Mouse (Mus musculus): ENCODE measurements around the gene Hhip.

DNA sequence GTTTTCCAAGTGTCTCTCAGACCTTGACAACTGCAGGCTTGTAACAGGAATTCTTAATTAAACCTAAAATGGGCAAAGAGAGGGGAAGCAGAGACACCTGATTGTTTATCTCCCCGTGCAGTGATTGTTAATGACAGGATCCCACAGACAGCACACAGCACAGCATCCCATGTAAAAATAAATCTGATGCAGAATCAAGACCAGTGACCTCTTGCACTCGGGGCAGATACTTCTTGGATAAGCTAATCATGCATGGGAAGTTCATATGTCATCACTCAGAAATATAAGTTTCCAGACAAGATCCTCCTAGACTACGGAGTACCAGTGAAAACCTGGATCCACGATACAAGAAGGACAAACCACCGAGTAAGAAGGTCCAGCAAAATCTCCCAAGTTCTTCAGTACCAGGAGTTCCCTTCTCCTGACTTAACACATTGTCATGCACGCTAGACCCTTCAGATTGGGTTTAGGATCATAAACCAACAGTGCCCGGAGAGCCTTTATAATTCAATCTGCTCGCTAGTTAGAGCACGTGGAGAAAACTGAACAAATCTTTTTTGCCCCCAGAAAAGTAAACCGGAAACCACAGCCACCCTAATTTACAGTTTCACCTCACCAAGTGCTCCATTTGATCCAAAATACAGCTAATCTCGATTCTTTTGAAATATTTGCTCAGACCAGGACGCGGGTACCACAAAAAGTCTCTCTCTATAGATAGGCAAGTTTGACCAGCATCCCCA lies 1.3 kb downstream of the Hhip start:
- TF ChIP-seq CTCF (IDR thresholded peaks at IDR 0.05; ENCODE audit: low read depth): no peak
- TF ChIP-seq EP300 (IDR thresholded peaks at IDR 0.05; ENCODE audit: low read depth): no peak

Data from heart, postnatal 0 days (tissue).